Mouse (Mus musculus) brain, adult 2 months (tissue): ENCODE results near the gene Evi5.

Source experiments
- DNase-seq: peaks from one replicate; pipeline ENCODE4 v3.0.0; 2011; ENCODE audit warnings: low read depth, low spot score

The Evi5 gene

DNA sequence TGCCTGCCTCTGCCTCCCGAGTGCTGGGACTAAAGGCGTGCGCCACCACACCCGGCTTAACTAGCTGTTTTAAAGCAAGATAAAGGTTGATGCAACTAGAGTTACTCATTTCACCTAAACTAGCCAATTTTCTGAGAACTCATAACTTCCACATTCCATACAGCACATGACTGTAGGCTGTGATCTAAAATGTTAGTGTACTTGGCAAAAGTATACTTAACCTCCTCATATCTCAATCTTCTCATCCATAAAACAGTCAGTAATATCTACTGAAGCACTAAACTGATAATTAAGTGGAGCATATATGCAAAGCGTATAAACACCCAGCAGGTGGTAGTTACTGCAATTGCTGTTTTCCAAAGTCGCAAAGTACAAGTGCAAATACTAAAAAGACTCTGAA, 1.6 kb downstream of the Evi5 start:
- DNase-seq = no peak

DNA sequence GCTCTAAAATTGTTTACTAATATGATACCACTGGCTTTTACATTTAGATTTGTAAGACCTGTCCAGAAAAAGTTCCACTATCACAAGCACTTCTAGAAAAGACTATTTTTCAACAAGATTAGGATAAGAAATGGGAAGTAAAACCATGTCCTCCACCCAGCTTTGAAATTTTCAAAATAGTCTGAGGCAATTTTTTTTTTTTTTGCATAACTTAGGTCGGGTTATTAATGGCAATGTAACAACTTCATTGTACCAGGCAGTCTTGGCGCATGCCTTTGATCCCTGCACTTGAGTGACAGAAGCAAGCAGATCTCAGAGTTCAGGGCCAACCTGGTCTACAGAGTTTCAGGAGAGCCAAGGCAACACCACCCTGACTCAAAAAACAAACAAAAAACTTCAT, 5.2 kb downstream of the Evi5 start:
- no peak for DNase-seq

DNA sequence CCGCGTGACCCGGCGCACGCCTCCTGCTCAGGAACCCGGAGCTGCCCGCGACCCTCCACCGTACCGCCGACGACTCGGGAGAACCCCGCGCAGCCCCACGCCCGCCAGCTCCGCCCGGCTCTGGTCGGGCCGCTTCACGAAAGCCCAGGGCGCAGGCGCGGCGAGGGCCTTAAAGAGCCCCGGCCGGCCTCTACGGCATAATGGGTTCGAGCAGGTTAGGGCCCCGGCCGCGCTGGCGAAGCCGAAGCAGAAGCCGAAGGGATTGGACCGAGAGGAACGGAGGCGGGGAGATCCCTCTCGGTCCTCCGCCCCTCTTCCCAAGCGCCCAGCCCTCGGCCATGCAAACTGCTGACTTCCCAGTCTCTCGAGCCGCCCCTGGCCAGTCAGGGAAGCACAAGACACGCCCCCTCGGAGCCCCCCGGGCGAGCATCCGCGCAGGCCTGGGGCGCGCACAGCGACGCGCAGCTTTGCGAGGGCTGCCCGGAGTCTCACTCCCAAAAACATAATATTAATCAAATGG, 5.9 kb downstream of the Evi5 start:
- DNase-seq = peak; percentile 95

DNA sequence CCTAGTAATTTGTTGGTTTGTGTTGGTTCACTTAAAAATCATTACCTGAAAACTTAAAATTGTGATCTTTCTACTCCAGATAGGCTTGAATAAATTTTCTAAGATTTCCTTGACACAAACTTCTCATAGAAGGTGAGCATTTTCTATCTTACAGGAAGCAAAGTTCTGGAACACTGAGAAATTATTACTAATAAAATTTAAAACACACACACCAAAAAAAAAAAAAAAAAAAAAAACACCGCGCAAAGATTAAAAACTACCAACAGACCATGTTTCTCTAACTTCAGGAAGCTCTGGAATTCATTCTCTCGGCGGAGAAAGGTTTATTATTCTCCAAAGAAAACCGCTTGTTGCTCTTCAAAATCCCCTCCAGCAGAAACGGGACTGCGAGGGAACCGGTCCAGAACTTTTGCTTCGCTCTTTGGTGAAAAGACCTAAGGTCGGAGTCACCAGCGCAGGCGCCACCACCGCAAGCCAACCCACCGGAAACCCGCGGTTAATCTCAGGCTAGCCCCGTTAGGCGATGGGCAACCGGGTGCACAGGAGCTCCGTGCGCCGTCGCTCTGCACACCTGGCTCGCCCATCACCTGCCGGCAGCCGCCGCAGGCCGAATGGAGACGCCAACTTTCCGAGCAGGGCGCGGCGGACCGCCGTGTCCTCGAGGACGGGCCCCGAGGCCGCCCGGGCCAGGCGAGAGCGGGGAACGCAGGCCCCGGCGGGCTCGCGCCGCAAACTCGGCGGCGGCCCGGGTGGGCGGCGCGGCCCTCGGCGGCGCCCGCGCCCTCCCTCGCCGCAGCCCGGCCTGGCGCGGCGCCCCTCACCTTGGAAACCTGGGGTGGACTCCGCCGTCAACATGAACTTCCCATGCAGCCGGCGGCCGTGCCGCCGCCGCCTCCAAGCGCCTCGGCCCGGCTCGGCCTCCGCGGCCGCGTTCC, 6.7 kb downstream of the Evi5 start:
- DNase-seq = peak; percentile 70

DNA sequence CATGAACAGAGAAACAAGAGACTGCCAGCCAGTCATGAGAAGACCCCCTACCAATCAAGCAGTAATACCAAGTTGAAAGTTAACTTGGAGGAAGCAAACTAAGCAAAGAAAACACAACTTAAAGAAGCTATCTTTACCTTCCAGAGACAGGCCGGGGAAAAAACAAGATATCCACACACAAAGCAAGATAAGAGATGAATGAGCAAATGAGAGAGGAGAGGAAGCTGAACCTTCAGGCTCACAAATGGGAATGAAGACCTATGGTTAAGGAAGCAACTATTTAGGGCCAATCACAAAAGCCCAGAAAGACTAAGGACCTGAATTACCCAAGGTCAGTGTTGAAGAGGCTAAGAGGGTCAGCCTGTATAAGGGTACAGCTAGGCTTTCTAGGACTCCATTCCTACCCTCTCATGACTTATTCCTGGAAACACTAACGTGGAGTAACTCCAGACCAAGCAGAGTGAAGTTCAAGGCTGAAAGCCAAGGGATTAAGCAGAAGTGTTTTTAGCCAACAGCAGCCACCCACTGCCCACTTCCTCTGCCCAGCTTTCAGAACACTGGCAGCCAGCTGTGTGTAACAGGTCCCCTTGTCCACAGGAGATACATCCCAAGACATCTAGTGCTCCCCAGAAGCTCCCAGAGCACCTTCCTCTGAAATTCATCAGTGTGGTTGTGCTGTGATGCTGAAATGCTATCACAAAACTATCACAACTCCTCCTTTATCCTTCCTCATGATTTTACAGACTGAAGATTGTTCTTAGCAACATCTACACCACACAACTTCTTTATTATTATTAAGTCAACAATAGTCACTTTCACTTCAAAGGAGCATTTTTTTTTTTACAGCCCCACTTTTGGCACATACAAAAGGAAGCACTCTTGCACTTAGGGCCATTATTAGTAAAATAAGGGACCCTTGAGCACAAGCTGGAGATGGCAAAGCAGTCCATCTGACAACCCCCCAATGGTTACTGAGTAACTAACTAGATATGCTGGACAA, 8.5 kb downstream of the Evi5 start:
- DNase-seq = no peak

DNA sequence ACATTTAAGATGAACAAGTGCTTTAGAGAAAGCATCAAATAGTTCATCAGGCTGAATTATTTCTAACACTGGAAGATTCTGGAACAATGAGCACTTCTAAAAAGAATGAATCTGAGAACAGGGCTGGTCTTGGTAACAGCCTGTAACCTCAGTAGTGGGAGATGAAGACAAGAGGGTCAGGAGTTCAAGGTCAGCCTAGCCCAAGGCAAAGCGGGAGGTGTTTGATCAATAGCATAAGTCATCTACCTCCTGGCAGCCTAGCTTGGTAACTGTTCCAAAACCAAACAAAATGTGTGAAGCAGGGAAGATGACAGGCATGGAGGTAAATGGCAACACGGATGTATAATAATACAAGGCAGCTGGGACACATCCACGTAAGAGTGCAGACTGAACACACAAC, 10.9 kb downstream of the Evi5 start:
- DNase-seq = no peak

DNA sequence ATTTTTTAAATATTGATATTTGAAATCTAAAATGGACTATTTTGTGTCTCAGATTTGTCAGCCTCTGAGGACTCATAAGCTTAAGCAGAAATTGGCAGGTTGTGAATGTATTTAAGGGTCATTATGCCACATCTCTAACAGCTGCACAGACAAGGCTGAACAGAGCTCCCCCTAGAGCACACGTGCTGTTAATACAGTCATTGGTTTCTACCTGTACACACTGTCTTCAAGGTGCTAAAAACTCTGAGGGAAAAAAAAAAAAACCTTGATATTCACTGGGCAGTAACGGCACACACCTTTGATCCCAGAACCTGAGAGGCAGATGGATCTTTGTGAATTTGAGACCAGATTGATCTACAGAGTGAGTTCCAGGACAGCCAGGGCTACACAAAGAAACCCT, 15.9 kb downstream of the Evi5 start:
- no peak for DNase-seq

DNA sequence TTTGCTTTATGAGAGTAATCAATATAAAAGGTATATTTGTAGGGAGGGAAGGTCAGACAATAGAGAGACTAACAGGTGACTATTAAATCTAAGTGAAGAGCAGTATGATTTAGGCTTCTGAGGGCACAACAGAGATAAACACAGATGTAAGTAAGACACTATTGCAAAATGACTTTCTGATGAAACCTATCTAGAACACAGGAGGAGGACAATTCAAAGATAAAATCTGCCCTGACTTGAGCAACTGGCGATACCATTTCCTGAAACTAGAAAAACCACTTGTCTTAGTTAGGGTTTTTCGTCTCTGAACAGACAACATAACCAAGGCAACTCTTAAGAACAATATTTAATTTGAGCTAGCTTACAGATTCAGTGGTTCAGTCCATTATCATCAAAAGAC, 19.4 kb downstream of the Evi5 start:
- no peak for DNase-seq

DNA sequence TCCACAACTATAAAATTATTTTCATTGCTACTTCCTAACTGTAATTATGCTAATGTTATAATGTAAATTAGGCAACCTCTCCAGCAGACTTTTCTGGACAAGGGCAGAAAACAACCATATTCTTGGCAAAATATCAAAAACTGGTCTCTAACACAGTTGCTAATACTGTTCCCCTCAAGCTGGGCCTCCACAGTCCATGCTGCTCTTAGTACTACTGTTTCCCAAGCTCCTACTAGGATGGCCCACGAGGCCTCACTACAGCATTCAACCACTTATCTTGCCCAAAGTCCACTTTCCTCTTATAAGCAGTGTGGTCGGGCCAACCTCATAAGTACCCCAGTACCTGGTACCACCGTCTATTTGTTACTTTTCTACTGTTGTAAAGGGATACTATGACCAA, 20.4 kb downstream of the Evi5 start:
- no peak for DNase-seq

DNA sequence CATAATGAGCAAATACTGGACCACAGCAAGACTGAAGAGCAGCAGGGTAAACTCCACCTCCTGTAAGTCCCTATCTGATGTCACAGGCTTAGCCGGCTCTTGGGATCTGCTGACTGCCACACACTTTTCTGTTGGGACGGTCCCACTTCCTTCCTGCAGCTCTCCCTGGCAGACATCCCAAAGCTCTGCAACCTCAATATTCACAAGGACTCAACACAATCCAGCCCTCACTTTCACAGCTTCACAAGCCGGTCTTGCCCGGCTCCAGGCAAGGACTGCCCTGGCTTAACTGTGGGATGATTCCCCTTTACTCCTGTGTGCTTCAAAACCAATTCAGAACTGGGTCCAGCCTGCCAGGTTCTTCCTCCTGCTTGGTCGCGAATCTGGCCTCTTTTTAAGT, 21.1 kb downstream of the Evi5 start:
- DNase-seq = peak; percentile 34

DNA sequence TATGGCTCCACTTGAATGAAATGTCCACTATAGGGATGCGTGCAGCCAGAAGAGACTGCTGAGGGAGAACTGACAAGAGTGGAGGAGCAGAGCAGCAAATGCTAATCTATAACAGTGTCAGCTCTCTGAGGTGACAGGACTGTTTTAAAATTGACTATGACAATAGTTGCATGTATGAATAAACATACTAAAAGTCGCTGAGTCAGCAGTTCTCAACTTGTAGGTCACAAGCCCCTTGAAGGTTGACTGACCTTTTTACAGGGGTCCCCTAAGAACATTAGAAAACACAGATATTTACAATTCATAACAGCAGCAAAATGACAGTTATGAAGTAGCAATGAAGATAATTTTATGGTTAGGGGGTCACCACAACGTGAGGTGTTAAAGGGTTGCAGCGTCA, 25.9 kb downstream of the Evi5 start:
- DNase-seq = no peak

DNA sequence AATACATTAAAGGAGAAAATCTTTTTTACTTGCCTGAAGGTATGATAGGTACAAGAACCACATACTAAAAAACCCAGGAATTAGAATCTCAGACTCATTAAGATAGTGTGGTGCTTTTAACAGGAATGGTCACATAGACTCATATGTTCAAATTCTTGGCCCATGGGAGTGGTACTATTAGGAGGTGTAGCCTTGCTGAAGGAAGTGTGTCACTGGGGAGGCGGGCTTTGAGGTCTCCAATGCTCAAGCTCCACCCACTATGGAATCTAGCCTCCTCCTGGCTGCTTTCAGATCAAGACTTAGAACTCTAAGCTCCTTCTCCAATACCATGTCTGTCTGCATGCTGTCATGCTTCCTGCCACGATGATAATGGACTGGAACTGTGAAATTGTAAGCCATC, 27.1 kb downstream of the Evi5 start:
- DNase-seq = no peak

DNA sequence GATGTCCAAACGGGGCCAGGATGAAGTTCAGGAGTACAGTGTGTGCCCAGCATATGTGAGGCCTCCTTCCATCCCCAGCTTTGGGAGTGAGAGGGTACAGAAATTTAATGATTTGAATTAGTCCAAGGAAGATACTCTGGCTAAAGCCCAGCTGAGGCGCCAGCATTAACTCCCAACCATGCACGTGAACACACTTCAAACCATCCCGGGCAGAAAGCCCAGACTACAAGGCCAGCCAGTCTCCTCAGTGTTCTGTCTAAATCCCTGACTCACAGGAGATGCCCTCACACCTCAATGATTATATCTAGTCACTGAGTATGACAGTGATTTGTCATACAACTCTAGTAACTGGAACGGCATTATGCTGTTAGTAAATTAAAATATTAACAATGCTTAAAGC, 27.6 kb downstream of the Evi5 start:
- peak; percentile 81 for DNase-seq

DNA sequence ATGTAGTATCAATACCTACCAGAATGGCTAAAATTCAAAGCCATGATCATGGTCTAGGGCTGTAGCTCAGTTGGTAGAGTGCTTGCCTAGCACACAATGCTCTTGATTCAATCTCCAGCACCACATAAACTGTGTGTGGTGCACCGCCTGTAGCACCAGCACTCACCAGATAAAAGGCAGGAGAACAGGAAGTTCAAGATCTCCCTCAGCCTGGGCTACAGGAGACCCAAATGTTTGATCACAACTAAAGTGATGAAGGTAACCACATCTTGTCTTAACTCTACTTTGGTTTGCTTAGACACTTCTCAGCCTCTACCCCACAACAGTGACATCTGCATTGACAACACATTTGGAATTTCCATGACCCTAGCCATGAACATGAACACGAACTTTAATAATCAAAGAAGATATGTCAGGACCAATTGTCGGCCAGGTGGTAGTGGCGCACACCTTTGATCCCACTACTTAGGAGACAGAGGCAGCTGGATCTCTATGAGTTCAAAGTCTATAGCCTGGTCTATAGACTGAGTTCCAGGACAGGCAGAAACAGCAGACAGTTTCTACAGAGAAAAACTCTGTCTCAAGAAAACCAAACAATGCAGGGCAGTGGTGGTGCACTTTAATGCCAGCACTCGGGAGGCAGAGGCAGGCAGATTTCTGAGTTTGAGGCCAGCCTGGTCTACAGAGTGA, 34.2 kb downstream of the Evi5 start:
- no peak for DNase-seq

DNA sequence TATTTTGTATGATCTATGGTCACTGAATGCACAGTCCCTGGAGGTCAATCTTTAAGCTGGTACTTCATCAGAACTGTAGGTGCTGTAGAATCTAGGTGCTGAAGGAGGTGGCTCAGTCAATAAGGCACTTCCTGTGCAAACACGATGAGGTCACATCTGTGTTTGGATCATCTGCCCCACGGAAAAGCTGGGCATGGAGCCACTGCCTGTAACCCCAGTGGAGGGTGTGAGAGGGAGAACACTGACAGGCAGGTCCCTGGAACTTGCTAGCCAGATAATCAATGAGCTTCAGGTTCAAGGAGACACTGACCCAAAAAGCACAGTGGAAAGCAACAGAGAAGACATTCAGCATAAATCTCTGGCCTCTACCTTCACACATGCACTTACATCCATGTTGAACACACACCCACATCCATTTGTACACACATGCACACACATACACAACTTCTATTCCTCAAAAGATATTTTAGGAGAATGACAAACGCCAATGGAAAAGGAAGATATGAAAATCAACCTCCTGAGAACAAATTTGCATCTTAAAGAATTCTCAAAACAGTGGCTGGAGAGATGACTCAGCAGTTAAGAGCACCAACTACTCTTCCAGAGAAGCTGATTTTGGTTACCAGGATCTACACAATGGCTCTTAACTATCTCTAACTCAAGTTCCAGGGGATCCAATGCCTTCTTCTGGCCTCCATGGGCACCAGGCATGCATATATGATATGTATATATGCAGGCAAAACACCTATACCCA, 35.8 kb downstream of the Evi5 start:
- DNase-seq = peak; percentile 45

DNA sequence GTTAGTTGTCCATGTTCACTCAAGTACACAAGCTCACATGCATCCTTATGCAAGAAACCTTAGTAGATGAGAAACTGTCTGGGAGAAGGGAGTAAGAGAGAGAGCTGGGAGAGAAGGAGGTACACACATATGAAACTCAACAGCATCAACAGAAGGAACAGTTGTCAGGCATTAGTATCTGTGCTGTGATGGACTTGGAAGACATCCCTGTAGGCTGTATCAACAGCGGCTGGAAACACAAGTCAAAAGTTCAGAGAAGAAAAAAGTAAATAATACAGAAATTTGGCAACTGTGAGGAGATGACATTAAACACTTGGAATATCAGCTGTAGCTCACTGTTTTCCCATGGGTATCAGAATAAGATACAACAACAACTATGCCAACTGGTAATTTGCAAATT, 40.6 kb downstream of the Evi5 start:
- DNase-seq = no peak

DNA sequence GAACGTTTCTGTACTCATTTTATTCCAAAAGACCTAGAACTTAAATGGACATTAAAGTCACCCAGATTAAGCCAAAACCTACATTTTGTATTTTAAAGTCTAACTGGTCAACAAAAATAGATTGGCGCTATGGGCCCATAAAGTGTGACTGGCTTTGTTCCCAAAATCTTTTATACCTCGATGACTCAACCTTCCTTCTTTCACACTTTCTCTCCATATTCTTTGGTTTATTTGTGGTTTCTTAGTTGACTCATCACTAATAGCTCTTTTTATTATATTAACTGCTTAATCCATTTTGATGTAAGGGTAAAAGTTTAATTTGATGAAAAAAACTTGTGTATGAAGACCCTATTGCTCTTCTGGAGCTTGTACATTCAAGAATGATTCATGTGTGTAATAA, 43.6 kb downstream of the Evi5 start:
- DNase-seq = peak; percentile 10

DNA sequence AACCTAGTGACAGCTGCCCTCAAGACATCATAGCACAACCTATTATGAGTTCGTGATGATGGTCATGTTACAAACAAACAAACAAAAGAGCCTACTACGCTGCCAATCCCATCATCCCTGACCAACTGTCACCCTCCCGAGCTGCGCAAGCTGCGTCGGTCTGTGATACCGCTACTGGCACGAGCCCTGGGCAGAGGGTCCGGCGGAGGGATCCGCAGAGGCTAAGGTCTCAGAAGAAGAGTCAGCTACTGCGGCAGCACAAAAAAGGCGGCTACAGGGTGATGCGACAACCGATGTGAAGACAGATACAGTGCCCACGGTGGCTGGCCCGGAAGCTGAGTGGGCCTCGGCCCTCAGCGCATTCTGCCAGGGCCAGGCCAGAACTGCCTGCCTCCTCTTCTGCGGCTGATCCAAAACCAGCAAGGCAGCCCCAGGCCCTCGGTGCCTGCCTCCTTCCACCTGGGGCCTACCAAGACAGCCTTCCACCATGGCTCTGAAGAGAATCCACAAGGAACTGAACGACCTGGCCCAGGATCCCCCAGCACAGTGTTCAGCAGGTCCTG, 44.8 kb downstream of the Evi5 start, which contains the start of gene Ube2d2b:
Gene Ube2d2b, plus strand, starts transcription at position 102 of the 563 bp plus-strand sequence.
- no peak for DNase-seq

DNA sequence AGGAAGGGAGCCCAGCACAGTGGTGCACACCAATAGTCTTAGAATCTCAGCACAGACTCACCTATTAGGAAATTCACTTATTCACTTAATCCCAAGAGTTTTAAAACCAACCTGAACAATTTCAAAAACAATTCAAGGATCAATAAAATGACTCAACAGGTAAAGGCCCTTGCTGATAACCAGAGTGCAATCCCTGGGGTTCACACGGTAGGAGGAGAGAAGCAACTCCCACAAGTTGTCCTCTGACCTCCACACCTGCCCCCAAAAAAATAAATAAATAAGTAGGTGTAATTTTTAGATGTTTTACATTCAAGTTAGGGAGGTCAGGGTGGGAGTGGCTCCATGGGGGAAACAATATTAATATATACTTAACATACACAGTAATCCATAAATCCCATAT, 52.4 kb downstream of the Evi5 start:
- DNase-seq = no peak

DNA sequence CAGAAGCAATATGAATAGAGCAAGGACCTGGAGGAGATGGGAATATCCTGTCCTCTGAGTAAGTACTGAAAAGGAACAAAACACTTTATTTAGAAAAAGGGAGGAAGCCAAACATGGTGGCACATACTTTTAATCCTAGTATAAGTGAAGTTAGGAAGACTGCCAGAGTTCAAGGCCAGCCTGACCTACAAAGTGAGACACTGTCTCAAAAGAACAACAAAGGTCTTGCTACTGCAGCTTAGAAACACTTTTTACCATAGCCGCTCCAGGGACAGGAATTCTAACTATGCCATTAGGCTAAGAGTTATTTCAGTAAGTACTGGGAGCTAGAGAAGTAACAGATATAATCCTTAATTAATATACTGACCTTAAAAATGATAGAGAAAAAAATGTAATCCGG, 60.3 kb downstream of the Evi5 start:
- no peak for DNase-seq
